Mouse (Mus musculus) frontal cortex, postnatal 14 days (tissue): Measurements from ENCODE around the gene Prkaa2.
"Not testable (repeated sequence)": the region's sequence is repeated elsewhere in the genome, so short reads cannot be mapped to it uniquely, and the experiment has no call there.

Experiments used
- DNase-seq, 2 experiments: peaks; one replicate each; pipeline ENCODE4 v3.0.0; 2022; ENCODE audit warnings: low spot score in 2 of 2

Gene Prkaa2

GRCm38 (mm10) chr4:105016006-105016613 is 93.6 kb downstream of the Prkaa2 start:
- DNase-seq = no peak

- DNase-seq = no peak
Observed at GRCm38 (mm10) chr4:105015496-105015895, 94.2 kb downstream of the Prkaa2 start.

- no peak for DNase-seq
Observed at GRCm38 (mm10) chr4:105013718-105014117, 96.0 kb downstream of the Prkaa2 start.

GRCm38 (mm10) chr4:105007360-105008018 is 102.2 kb downstream of the Prkaa2 start:
- DNase-seq = no peak

GRCm38 (mm10) chr4:105004649-105005048 is 105.0 kb downstream of the Prkaa2 start:
- DNase-seq = not testable (repeated sequence)

DNA sequence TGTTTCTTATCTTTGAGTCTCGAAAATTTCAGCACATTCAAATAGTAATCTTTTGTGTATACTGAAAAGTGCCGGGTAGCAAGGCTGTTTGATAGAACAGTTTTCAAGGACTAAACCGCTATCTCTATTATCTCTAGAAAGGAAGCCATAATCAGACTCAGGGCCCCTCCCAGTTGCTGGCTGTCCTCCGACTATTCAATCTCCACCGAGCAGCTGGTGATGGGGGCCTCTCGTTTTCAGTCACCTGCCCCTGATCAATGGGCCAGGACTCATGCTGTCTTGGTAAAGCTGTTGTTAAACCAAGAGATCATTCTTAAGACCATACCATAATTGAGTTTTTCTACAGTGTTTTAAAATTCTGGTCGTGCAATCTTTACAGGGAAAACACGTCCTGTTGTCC is 105.6 kb downstream of the Prkaa2 start:
- no peak for DNase-seq

DNA sequence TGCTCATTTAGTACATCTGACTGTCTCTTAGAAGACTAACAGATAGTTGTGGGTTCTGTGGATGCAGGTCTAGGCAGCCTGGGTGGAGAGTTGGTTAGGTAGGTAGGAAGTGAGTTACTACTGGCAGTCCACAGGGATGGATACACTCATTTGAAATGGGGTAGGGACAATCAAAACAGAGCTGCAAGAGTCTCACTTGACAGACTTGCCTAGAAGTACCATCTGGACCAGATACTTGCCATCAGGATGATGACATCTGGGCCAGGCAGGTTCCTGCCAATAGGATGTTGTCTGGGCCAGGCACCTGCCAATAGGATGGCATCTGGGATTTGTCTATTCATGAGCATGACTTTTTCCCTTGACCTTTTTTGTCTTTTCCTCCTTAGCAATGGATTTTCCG is 108.0 kb downstream of the Prkaa2 start:
- no peak for DNase-seq

GRCm38 (mm10) chr4:104999702-105000101 is 110.0 kb downstream of the Prkaa2 start:
- no peak for DNase-seq

GRCm38 (mm10) chr4:104993140-104993874 is 116.4 kb downstream of the Prkaa2 start:
- DNase-seq = no peak

DNA sequence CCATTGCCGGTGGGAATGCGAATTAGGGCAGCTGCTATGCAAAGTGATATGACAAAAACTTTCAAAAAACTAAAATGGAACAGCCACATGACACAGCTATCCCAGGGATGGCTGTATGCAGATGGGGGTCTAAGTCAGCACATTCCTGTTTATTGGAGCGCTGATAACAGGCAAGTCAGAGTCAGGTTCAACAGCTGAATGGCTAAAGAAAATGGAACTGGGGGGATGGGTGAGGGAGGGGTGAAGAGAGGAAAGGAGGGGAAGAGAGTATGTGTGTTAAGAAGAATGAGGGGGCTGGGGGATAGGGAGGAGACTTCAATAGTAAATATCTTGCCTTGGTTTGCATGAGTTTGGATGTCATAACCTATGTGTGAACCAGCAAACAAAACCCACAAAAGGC is 117.4 kb downstream of the Prkaa2 start:
- DNase-seq = no peak

GRCm38 (mm10) chr4:104990686-104991085 is 119.0 kb downstream of the Prkaa2 start:
- no peak for DNase-seq

- DNase-seq = no peak
Observed at GRCm38 (mm10) chr4:104990016-104990415, 119.7 kb downstream of the Prkaa2 start.

- no peak for DNase-seq
Observed at GRCm38 (mm10) chr4:104988709-104989108, 121.0 kb downstream of the Prkaa2 start.

DNA sequence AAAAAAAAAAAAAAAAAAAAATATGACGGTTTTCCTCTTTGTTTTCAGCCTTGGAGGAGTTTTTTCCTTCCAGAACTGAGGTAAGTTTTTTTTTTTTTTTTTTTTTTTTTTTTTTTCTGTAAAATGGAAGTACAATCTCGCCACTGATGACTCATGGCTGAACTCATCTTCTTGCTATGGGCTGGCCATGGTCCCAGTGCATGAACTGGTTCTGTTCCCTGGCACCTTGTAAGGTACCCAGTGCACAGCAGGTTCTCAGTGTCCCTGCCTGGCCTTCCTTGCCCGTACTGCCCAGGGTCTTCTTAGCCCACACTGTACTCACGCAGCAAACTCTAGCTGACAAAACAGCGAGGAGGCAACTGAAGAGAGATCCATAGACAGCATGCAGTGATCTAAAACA is 121.6 kb downstream of the Prkaa2 start:
- DNase-seq = no peak

DNA sequence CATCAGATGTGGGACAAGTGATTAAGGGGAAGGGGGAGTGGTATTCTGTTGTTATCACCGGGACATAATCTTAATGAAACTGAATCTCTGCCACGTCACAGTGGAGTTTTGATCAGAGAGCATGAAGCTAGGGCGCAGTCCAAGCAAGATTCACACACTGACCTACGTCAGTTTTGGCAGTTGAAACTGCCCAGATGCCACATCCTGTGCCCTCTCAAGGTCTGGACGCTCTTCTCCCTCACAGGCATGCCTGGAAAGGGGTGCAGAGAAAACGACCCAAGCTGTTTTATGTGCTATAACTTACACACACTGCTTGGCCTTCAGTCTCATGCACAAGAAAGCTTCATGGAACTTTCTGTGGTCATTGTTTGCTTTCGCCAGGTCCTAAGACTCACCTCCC is 122.1 kb downstream of the Prkaa2 start:
- DNase-seq = no peak

DNA sequence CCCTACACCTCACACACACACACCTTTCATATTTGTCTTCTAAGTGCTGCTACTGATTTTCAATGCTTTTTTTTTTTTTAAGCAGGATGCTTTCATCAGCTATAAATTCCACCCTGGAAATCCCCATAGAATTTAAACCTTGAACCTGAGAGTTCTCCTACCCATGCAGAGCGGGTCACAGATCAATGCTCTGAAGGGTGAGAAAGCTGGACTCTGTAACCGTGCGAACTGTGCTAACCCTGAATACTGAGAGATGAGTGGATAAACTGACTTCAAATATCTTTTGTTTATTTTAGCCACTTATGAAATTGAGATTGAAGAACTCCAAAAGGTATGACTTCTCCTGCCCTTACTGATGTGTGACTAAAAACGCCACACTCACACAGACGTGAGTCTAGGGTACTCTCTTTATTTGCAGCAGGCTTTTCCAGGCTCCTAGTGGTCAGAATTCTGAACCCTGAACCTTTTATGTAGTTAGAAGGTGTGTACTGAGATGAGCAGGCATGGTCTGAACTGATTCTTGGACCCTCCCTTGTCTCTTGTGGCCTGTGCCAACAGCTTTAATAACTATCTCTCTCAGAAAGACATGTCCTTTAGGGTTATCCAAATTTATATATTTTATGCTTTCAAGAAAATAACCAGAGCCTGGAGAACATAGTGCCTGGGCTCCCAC is 123.6 kb downstream of the Prkaa2 start:
- no peak for DNase-seq
